ENCODE assay signal across 8 mouse cellular contexts in genomic region chr6:29388606-29389080, GRCm38 (mm10). TPM values are rescaled to one million over a fixed set of nuclear protein-coding genes. Genes with fewer than 3 reads are reported as not detected.
A peak's percentile ranks its signal among the peaks of the same experiment; 100 is the strongest.
DNase-seq lines count a peak whose midpoint lies in the region; ATAC-seq and TF ChIP-seq lines count a peak whose summit lies in the region.

No protein-coding gene starts in this region.

- peak overlapping the region; percentile 39 for H3K4me3 ChIP-seq in C2C12 (ENCODE audit: insufficient read depth, poor library complexity, severe bottlenecking)
- no peak overlapping the region for H3K4me3 ChIP-seq in kidney, adult 2 months (ENCODE audit: insufficient read depth, low read depth, low read length)
- peak overlapping the region; percentile 26 for H3K4me3 ChIP-seq in limb, embryonic 11.5 days (ENCODE audit: low read depth, low read length)
- no peak overlapping the region for H3K4me3 ChIP-seq in midbrain, embryonic 14.5 days (replicated peaks; ENCODE audit: low read depth, low read length)

- no peak for TF ChIP-seq CTCF in C2C12 (IDR thresholded peaks at IDR 0.05; ENCODE audit: control insufficient read depth, insufficient read depth, insufficient read length)
- TF ChIP-seq CTCF in kidney, adult 2 months (conservative IDR thresholded peaks at IDR 0.05; ENCODE audit: insufficient read depth, insufficient read length, low read depth, low read length): no peak

- peak; percentile 48; the same call in 1 of the 2 replicates for ATAC-seq in limb, embryonic 11.5 days (ENCODE audit: insufficient number of reproducible peaks, low FRiP score, low TSS enrichment, low read depth)
- ATAC-seq in midbrain, embryonic 14.5 days (ENCODE audit: low FRiP score, low TSS enrichment): peak; percentile 60; the same call in 1 of the 2 replicates

- H3K9ac ChIP-seq in limb, embryonic 11.5 days (ENCODE audit: low read length): no peak overlapping the region
- no peak overlapping the region for H3K9ac ChIP-seq in midbrain, embryonic 14.5 days (replicated peaks; ENCODE audit: low read length)

- H3K4me2 ChIP-seq in limb, embryonic 11.5 days (ENCODE audit: low read depth, severe bottlenecking): peak overlapping the region; percentile 47
- no peak overlapping the region for H3K4me2 ChIP-seq in midbrain, embryonic 14.5 days (ENCODE audit: low read length)

- H3K79me2 ChIP-seq in C2C12 (ENCODE audit: control insufficient read depth, insufficient read depth): no peaks in the 10 kb centered on the region

- no peak overlapping the region for H3K27ac ChIP-seq in kidney, adult 2 months (ENCODE audit: insufficient read depth, low read depth, low read length)
- H3K27ac ChIP-seq in limb, embryonic 11.5 days (replicated peaks; ENCODE audit: low read depth, low read length): no peak overlapping the region
- H3K27ac ChIP-seq in midbrain, embryonic 14.5 days (replicated peaks; ENCODE audit: low read depth, low read length): no peak overlapping the region

- H3K36me3 ChIP-seq in C2C12 (ENCODE audit: control insufficient read depth, insufficient read depth): no peaks in the 10 kb centered on the region
- H3K36me3 ChIP-seq in kidney, adult 2 months (ENCODE audit: control insufficient read depth, insufficient read depth, low read length): no peaks in the 10 kb centered on the region
- H3K36me3 ChIP-seq in limb, embryonic 11.5 days (ENCODE audit: control insufficient read depth, insufficient read depth, low read length): no peaks in the 10 kb centered on the region
- no peaks in the 10 kb centered on the region for H3K36me3 ChIP-seq in midbrain, embryonic 14.5 days (ENCODE audit: control insufficient read depth, insufficient read depth, low read length)

- 9% methylated on average over 11 of the region's 11 CpGs for WGBS in kidney, adult 2 months
- WGBS in limb, embryonic 11.5 days: 12% methylated on average over 11 of the region's 11 CpGs
- 14% methylated on average over 11 of the region's 11 CpGs for WGBS in midbrain, embryonic 14.5 days

- no peak overlapping the region for H3ac ChIP-seq in C2C12 (ENCODE audit: control insufficient read depth, insufficient read length, low read depth)

- H3K79me3 ChIP-seq in C2C12 (ENCODE audit: low read depth): no peaks in the 10 kb centered on the region

- DNase-seq in brain, adult 2 months (ENCODE audit: low read depth, low spot score): peak; percentile 91
- peak; percentile 45 for DNase-seq in fat pad, adult 2 months (ENCODE audit: extremely low read depth, low read depth, low spot score)
- peak; percentile 88 to 94 for DNase-seq in heart, adult 9 months (ENCODE audit: low spot score in 2 of 2)
- DNase-seq in kidney, adult 2 months: peak; percentile 94
- peak; percentile 76 for DNase-seq in limb, embryonic 11.5 days (ENCODE audit: low spot score)
- DNase-seq in midbrain, embryonic 14.5 days: peak; percentile 70
- DNase-seq in testis, postnatal 14 days (ENCODE audit: low spot score): peak; percentile 83

- no peak for TF ChIP-seq POLR2A in kidney, adult 2 months (IDR thresholded peaks at IDR 0.05; ENCODE audit: low read depth, low read length)

- H3K9me3 ChIP-seq in limb, embryonic 11.5 days (ENCODE audit: control insufficient read depth, low read length): no peaks in the 10 kb centered on the region
- H3K9me3 ChIP-seq in midbrain, embryonic 14.5 days (ENCODE audit: control insufficient read depth, low read length): no peaks in the 10 kb centered on the region

- no peaks in the 10 kb centered on the region for H3K27me3 ChIP-seq in C2C12 (ENCODE audit: control insufficient read depth, insufficient read depth, insufficient read length)
- H3K27me3 ChIP-seq in kidney, adult 2 months (replicated peaks; ENCODE audit: control insufficient read depth, insufficient read depth, low read length): no peaks in the 10 kb centered on the region
- H3K27me3 ChIP-seq in limb, embryonic 11.5 days (ENCODE audit: control insufficient read depth, insufficient read depth, low read length): no peaks in the 10 kb centered on the region
- no peaks in the 10 kb centered on the region for H3K27me3 ChIP-seq in midbrain, embryonic 14.5 days (ENCODE audit: control insufficient read depth, insufficient read depth, low read length)

- H3K4me1 ChIP-seq in kidney, adult 2 months (ENCODE audit: control insufficient read depth, insufficient read depth, low read length): no peaks in the 10 kb centered on the region
- peaks cover 14% of the 10 kb centered on the region for H3K4me1 ChIP-seq in limb, embryonic 11.5 days (ENCODE audit: control insufficient read depth, insufficient read depth, low read length)
- no peaks in the 10 kb centered on the region for H3K4me1 ChIP-seq in midbrain, embryonic 14.5 days (ENCODE audit: control insufficient read depth, insufficient read depth, low read length)

TF ChIP-seq in C2C12, 6 proteins besides CTCF, POLR2A, EP300 and RAD21:
- TF ChIP-seq MAX (IDR thresholded peaks at IDR 0.05) (peak; percentile 23), MYOD1 (IDR thresholded peaks at IDR 0.05; ENCODE audit: control insufficient read depth, insufficient read length, low read depth) (no peak)

RNA-seq across cellular contexts. Expression of gene Opn1sw, which starts 0.4 kb away (rescaled TPM):
- polyA plus RNA-seq in C2C12 (2012; fragmentation: generic; extraction: Trizol): 0.06 TPM
- not detected in 2 replicates for polyA plus RNA-seq in kidney, adult 2 months (2012; rRNA removed)
- 0.24 TPM in 2 replicates for polyA plus RNA-seq in limb, embryonic 11.5 days (2014; fragmentation: Nextera tagmentation; extraction: Ambion mirVana)
- 0.31 and 0.36 TPM in 2 replicates for polyA plus RNA-seq in midbrain, embryonic 14.5 days (2014; fragmentation: Nextera tagmentation; extraction: Ambion mirVana)

RNA-seq across cellular contexts. Expression of gene Ccdc136, which starts 7.5 kb away (rescaled TPM):
- polyA plus RNA-seq in C2C12 (2012; fragmentation: generic; extraction: Trizol): 8.1 TPM
- 4.0 and 5.6 TPM in 2 replicates for polyA plus RNA-seq in kidney, adult 2 months (2012; rRNA removed)
- polyA plus RNA-seq in limb, embryonic 11.5 days (2014; fragmentation: Nextera tagmentation; extraction: Ambion mirVana): 37.1 and 37.3 TPM in 2 replicates
- 30.6 and 33.5 TPM in 2 replicates for polyA plus RNA-seq in midbrain, embryonic 14.5 days (2014; fragmentation: Nextera tagmentation; extraction: Ambion mirVana)

RNA-seq across cellular contexts. Expression of gene Calu, which starts 40.8 kb away (rescaled TPM):
- polyA plus RNA-seq in C2C12 (2012; fragmentation: generic; extraction: Trizol): 169 TPM
- 42.1 and 46.3 TPM in 2 replicates for polyA plus RNA-seq in kidney, adult 2 months (2012; rRNA removed)
- polyA plus RNA-seq in limb, embryonic 11.5 days (2014; fragmentation: Nextera tagmentation; extraction: Ambion mirVana): 308 and 313 TPM in 2 replicates
- 109 and 181 TPM in 2 replicates for polyA plus RNA-seq in midbrain, embryonic 14.5 days (2014; fragmentation: Nextera tagmentation; extraction: Ambion mirVana)

RNA-seq across cellular contexts. Expression of gene Flnc, which starts 44.4 kb away (rescaled TPM):
- polyA plus RNA-seq in C2C12 (2012; fragmentation: generic; extraction: Trizol): 51.0 TPM
- polyA plus RNA-seq in kidney, adult 2 months (2012; rRNA removed): 0.49 and 2.6 TPM in 2 replicates
- 2.5 and 3.1 TPM in 2 replicates for polyA plus RNA-seq in limb, embryonic 11.5 days (2014; fragmentation: Nextera tagmentation; extraction: Ambion mirVana)
- 1.6 and 4.0 TPM in 2 replicates for polyA plus RNA-seq in midbrain, embryonic 14.5 days (2014; fragmentation: Nextera tagmentation; extraction: Ambion mirVana)

Comparison
In these comparisons a context has a peak if more than half of its experiments do, and no peak if none do; other contexts are left out.
1. H3K4me3 ChIP-seq: peak in C2C12 (single experiment) and limb, embryonic 11.5 days (single experiment); none in kidney, adult 2 months (single experiment) and midbrain, embryonic 14.5 days (single experiment).
2. Peak in every context shown above with its lines, with median percentiles within 50 percentile points of each other: DNase-seq.